Mouse (Mus musculus) left cerebral cortex, postnatal 25 days (tissue): ENCODE results near the gene Hist1h2ai. TPM values are rescaled to one million over a fixed set of nuclear protein-coding genes. Genes with fewer than 3 reads are reported as not detected.

Experiments
- DNase-seq, 2 experiments: peaks; one replicate each; pipeline ENCODE4 v3.0.0; 2022; ENCODE audit warnings: low spot score in 2 of 2, mixed read lengths in 1 of 2
- intact Hi-C: fragments of 180-260 bp; cut with DNase I; formaldehyde crosslinking; loops from one replicate; pipeline ENCODE4 v1.15.1; 2025
- total RNA-seq, 2 experiments: library from RNA; stranded (reverse); gene quantifications; 2 replicates each; pipeline ENCODE4 v1.2.3; 2021

The Hist1h2ai gene
- total RNA-seq, 2 experiments from 2014 or later, result 19.5 to 32.4 TPM

DNA sequence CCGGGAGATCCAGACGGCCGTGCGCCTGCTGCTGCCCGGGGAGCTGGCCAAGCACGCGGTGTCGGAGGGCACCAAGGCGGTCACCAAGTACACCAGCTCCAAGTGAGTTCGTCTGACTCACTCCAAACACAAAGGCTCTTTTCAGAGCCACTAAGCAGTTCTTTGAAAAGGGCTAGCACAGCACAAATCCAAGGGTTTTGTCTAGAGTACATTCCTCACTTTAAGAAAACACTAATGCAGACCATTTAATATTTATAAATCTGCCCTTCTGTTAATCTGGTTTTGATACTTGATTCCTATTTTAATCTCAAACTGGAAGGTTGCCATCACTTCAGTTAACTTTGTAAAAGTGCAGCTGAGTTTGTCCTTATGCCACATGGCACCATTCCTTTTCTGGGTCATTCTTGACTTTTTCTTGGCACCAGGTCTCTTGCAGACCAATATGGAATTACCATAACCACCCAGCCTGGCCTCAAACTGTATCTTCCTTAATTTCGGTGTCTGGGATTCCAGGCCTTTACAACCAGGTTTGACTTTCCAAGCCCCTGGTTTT lies 6.2 kb downstream of the Hist1h2ai start:
- no peak for DNase-seq
- intact Hi-C loops, result no loop called here

DNA sequence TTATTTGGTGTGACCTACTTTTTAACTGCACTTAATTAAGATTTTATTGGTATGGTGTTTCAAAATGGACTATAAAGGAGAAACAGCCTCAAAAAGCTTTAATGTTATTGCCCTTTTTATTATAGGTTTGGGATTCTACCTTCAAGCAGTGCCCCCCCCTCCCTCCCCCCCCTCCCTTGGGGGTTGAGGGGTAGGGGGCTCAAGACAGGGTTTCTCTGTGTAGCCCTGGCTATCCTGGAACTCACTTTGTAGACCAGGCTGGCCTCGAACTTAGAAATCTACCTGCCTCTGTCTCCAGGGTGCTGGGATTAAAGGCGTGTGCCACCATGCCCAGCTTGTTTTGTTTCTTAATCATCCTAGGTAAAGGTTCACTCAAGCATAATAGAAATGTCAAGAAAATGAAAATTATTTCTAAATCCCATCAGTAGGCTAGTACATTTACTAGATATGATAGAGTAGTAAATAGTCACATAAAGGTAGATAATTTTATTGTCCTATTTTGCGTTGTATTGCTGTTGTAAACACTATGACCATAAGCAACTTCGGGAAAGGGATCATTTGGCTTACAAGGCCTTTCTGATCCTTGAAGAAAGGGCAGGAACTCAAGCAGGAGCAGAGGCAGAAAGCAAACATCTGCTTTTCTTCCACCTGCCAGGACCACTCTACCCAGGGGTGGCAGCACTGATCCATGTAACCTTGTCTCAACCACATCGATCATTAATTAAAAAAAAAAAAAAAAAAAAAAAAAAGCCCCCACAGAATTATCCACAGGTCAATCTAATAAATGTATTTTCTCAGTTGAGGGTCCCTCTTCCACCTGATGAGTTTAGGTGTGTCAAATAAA lies 7.0 kb downstream of the Hist1h2ai start:
- no peak for DNase-seq
- intact Hi-C loops, result no loop called here

DNA sequence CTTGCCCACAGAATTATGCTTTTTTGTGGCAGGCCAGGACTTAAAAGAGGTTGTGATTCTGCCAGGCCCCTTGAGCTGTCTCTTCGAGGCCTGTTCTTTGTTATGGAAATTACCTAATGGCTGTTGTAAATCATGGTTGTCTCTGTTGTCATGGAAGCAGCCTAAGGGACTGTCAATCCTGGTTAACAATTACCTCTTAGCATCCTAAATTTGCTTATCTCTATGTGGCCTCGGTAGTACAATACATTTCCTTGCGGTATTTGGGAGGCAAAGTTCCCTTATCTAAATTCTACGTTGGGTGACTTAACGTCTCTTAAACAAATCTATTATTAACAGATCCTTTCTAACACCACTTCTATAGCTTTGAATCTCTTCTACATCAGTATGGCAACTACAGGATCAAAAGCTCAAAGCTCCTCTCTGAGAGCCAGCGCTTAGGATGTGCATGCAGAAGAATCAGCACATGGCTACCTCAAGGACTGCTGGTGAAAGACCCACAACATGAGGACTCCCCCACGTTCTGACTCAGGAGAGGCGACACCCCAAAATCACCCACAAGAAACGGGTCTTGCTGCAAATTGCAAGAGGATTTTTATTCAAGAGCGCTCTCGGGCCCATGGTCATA lies 11.8 kb downstream of the Hist1h2ai start:
- intact Hi-C loops, result no loop called here
- no peak for DNase-seq

DNA sequence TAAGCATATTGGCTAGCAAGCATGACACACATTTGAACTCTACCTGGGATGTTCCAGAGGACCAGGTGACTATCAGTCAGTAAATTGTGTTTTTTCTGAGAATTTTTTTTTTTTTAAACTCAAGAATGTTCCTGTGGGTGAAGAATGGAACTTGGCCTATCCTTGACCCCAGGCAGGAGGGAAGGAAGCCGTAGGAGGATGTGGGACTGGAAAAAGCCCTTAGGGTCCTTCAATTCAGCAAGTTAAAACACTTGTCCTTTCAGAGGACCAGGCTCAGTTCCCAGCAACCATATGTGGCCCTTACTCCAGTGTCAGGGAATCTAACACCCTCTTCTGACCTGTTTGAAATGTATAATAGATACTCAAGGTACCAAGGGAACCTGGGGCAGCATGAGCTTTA lies 13.3 kb downstream of the Hist1h2ai start:
- intact Hi-C loops, result no loop called here
- no peak for DNase-seq

DNA sequence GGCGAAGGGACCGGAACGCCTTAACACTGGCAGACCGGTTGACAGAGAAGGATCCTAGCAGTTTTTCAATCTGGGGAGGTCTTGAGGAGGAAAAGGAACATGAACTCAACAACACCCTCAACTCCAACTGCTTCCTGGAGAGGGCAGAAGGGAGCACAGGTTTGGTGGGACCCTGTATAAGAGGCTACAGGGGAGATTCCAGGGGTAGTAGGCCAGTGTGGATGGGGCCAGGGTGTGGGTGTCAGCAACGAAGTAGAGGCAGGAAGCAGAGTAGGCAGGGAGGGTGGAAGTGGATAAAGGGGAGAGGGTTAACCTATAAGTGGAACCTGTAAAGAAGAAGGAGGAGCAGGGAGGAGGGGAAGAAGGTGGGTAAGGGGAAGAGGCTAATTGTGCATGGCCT lies 17.2 kb downstream of the Hist1h2ai start:
- DNase-seq, result no peak
- intact Hi-C loops, result loop anchor here (5.0 kb wide), 1 partner anchor 1949 kb away; the partner anchor contains the start of genes Hist1h2ac and Hist1h2bc

DNA sequence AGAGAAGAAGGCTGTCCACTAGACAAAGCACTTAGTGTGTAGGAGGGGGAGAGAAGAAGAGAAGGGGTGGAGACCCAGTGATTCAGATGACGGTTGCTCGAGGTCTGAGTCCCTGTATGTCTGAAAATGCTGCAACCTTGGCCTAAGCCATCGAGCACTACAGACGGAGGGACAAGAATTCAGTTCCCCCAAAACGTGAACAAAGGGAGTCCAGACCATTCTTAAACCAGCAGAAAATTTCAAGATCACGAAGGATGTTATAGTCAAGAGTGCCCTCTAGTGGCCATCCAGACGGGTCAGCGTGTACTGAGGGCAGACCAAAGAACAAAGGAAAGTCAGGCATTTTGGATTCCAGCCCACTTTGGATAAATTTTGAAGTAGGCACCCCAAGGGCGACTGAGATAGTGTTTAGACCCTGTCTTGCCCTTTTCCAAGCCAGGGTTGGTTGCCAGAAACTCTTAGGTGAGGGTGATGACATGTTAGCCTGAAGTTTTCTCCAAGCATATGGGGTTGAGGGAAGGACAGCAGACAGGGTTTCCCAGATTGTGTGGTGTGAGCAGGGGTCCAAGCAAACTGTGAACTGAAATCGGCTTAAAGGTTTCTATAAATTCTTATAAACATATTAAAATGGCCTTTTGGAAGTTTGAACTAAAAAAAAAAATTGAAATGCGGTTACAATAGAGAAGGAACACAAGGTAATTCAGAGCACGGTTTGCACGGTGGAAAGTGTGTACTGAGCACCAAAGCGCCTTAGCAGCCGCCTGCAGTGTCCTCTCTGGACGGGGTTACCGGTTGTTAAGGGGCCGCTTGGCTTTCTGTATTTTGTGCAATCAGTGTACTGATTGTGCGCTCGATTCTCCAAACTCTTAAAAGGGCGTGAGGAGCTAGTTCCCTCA lies 18.0 kb downstream of the Hist1h2ai start:
- peak; percentile 81 to 82 for DNase-seq
- intact Hi-C loops, result loop anchor here (1.0 to 5.0 kb wide), 3 partner anchors 16 to 1948 kb away; partner anchors contain the start of genes Hist1h2ac, Hist1h2bc and Hist1h4k

DNA sequence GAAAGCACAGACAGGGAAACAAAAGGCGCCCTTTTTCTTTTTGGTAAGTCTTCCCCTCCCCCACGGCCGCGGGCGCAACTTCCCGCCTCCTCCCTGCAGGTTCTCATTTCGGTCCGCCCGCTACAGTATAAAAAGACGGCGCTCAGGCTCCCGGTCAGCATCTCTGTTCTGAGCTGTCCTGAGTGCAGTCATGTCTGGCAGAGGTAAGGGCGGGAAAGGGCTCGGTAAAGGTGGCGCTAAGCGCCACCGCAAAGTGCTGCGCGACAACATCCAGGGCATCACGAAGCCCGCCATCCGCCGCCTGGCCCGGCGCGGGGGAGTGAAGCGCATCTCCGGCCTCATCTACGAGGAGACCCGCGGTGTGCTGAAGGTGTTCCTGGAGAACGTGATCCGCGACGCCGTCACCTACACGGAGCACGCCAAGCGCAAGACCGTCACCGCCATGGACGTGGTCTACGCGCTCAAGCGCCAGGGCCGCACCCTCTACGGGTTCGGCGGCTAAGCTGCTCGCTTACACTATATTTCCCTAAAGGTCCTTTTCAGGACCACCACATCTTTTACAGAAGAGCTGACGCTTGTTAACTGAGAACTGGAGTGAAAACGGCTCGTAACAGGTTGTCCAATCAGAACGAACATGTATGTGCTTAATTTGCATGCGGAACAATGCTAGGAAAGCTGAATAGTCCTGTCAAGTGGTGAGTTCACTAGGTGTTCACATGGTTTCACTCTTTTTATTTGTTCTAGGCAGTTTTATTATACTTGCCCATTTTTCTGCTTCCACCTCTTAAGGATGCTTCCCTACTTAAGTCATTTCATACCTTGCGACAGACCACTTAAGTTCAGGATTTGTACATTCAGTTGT lies 18.9 kb downstream of the Hist1h2ai start, which contains the start of gene Hist1h4j:
Gene Hist1h4j (plus strand): TSS at position 159 of the 862 bp plus-strand sequence.
- DNase-seq, result peak; percentile 78 to 89
- intact Hi-C loops, result loop anchor here (1.0 to 5.0 kb wide), 3 partner anchors 15 to 1947 kb away; partner anchors contain the start of genes Hist1h2ac, Hist1h2bc and Hist1h4k

DNA sequence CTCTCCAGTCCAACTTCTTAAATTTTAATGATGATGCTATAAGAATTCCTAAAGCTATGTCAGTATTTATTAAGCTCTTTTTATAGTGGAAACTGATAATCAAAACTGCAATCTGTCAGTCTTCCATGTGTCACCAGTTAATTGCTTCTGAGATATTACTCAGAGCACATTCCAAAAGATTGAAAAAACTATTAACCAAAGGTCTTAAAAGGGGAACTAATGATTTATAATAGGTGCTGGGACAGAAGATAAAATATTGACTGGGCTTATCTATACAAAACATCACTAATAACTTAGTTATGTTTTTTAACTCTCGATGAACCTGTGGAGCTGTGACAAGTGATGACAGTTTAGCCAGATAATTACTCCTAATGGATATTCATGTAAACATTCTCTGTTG lies 28.8 kb downstream of the Hist1h2ai start:
- intact Hi-C loops, result no loop called here
- no peak for DNase-seq

DNA sequence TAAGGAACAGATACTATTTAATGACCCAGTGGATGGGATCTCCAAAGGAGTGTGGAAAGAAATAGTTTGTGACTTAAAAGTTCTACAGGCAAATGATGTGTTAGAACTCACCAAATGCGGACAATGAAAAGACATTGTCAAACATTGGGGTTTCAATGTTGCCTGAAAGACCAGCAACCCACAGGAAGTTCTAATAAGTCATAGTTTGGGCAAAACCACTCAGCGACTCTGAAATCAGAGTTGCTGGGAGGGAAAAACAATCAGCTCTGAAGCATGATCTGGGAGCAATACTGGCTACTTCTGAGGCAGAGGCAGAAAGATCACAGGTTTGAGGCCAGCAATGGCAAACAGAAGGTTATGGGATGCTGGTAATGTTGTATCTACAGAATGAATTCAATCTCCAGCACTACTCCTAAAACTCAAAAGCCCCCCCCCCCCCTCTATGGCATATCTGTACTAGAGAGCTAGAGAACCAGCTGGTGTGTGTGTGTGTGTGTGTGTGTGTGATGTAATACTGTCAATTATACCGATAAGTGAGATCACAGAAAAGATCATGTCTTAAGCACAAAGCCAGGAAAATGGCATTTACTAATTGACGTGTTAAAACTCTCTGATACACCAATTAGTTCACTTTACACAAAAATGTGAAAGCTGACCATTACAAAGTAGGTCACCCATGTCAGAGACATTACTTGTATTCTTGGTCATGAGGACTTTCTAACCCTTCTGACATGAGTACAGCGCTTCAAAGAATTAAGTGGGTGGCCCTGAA lies 33.4 kb downstream of the Hist1h2ai start:
- intact Hi-C loops, result loop anchor here (1.0 to 10.0 kb wide), 3 partner anchors 15 to 1835 kb away; partner anchors contain the start of genes Hist1h2ai, Hist1h2bl, Hist1h3h and Hist1h4d
- no peak for DNase-seq

DNA sequence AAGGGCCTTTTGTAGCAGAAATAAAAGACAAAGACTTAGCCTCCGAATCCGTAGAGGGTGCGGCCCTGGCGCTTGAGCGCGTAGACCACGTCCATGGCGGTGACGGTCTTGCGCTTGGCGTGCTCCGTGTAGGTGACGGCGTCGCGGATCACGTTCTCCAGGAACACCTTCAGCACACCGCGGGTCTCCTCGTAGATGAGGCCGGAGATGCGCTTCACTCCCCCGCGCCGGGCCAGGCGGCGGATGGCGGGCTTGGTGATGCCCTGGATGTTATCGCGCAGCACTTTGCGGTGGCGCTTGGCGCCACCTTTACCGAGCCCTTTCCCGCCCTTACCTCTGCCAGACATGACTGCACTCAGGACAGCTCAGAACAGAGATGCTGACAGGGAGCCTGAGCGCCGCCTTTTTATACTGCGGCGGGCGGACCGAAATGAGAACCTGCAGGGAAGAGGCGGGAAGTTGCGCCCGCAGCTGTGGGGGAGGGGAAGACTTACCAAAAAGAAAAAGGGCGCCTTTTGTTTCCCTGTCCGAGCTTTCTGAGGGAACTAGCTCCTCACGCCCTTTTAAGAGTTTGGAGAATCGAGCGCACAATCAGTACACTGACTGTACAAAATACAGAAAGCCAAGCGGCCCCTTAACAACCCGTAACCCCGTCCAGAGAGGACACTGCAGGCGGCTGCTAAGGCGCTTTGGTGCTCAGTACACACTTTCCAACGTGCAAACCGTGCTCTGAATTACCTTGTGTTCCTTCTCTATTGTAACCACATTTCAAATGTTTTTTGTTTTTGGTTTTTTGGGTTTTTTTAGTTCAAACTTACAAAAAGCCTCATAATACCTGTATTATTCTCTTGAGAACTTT lies 34.2 kb downstream of the Hist1h2ai start, which contains the start of gene Hist1h4k:
Gene Hist1h4k (minus strand): TSS at position 347 of the 859 bp plus-strand sequence.
- intact Hi-C loops, result loop anchor here (1.0 to 10.0 kb wide), 3 partner anchors 16 to 1834 kb away; partner anchors contain the start of genes Hist1h2ai, Hist1h2bl, Hist1h3h and Hist1h4d
- peak; percentile 94 to 96 for DNase-seq

DNA sequence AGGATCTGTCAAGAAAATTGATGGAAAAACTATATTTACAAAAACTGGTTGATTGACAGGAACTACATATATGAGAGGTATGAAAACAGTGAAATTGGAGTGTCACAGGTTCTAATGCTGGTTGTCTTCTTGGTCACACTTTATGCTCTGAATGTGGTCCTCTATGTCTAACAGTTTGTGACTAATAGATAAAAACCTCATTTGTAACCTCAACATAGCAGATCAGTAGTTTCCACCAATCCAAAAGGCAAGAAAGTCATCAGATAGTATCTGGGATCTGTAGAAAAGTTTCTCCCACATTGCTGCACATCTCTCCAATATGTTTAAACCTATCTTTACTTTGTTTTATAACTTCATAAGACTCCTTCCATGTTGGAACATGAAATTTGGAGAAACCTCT lies 35.2 kb downstream of the Hist1h2ai start:
- no peak for DNase-seq
- intact Hi-C loops, result loop anchor here (2.0 to 10.0 kb wide), 2 partner anchors 35 to 1833 kb away; partner anchors contain the start of genes Hist1h2ai, Hist1h2bl, Hist1h3h and Hist1h4d

DNA sequence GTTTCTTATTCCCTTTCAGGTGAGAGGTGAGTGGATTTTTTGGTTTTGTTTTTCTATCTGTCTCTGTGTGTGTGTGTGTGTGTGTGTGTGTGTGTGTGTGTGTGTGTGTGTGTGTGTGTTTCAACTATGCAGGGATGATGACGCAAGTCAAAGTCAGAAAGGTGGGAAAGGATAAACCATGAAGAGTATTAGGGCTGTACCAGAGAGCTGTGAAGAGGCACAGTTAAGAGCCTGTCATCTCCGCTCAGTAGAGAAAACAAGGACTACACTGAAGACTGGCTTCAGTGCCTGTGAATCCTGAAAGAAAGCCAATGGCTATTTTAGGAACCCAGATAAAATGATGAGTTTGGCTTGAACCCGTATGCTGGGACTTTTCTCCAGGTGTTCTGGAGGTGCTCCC lies 35.6 kb downstream of the Hist1h2ai start:
- DNase-seq, result no peak
- intact Hi-C loops, result loop anchor here (2.0 to 10.0 kb wide), 3 partner anchors 31 to 1833 kb away; partner anchors contain the start of genes Hist1h2ai, Hist1h2bl, Hist1h3h and Hist1h3i

DNA sequence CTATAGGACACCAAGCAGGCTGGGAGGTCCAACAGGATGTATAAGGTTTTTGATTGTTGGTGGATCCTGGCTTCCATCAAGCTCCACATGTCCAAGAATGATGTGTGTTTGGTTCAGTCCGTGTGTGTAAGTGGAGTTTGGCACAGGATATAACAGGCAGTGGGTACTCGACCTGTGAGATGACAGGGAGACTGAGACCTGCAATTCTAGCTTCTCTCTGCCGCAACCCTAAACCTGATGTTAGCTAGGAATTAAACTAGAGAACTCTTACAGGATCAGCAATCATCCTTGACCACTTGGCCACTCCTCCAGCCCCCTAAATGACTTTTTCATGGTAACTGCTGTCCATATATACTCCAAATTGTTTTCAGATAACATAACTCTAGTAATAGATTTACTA lies 36.1 kb downstream of the Hist1h2ai start:
- intact Hi-C loops, result loop anchor here (2.0 to 10.0 kb wide), 2 partner anchors 30 to 1832 kb away; partner anchors contain the start of genes Hist1h3i and Hist1h4d
- no peak for DNase-seq

DNA sequence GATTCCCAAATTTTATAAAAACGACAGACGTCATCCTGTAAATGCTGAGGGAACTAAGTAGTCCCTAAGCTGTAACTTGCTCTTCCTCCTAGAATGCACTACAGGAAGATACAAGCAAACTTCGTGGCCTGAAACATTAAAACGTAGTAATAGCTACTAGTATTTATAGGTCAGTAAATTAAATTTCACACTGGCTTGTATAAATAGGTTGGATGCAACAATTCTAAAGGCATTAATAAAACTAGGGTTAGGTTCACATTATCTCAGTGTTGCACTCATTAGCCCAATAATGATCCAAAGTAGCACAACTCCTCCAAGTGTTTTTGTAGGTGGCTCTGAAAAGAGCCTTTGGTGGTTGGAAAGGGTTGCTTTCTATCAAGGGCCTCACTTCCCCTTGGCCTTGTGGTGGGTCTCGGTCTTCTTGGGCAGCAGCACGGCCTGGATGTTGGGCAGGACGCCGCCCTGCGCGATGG lies 36.9 kb downstream of the Hist1h2ai start:
- intact Hi-C loops, result loop anchor here (2.0 to 10.0 kb wide), 2 partner anchors 30 to 1832 kb away; partner anchors contain the start of genes Hist1h3i and Hist1h4d
- no peak for DNase-seq

DNA sequence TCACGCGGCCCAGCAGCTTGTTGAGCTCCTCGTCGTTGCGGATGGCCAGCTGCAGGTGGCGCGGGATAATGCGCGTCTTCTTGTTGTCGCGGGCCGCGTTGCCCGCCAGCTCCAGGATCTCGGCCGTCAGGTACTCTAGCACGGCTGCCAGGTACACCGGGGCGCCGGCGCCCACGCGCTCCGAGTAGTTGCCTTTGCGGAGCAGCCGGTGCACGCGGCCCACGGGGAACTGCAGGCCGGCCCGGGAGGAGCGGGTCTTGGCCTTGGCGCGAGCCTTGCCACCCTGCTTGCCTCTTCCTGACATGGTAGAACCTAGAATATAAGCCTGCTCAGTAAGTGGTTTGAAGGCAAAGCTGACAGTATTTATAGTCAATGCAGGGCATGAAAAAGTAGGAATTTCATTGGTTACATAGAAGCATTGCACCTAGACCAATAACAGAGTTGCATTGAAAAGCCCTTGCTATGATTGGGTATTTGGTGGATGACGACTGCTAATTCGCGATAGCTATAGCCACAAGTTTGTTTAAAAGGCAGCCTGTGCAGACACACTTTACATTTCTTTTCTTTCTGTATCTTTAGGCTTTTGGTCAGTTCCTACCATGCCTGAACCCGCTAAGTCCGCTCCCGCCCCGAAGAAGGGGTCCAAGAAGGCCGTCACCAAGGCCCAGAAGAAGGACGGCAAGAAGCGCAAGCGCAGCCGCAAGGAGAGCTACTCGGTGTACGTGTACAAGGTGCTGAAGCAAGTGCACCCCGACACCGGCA lies 37.5 kb downstream of the Hist1h2ai start, which contains the start of the genes Hist1h2ak and Hist1h2bn:
Gene Hist1h2ak (minus strand): TSS at position 304 of the 762 bp plus-strand sequence.
Gene Hist1h2bn (plus strand): TSS at position 600 of the 762 bp plus-strand sequence.
- DNase-seq, result peak; percentile 82 to 96
- intact Hi-C loops, result loop anchor here (2.0 to 10.0 kb wide), 2 partner anchors 29 to 1831 kb away; partner anchors contain the start of genes Hist1h3i and Hist1h4d
